Mouse (Mus musculus) MEL (cell line): Measurements from ENCODE around the gene Trap1a. TPM values are rescaled to one million over a fixed set of nuclear protein-coding genes. Genes with fewer than 3 reads are reported as not detected.

ENCODE experiments used
- DNase-seq: peaks from one replicate; pipeline ENCODE4 v3.0.0; 2011; ENCODE audit warnings: low read depth, low spot score
- H3K27ac ChIP-seq: 2 replicates; pipeline ENCODE4 v1.5.1; 2012; ENCODE audit warnings: low read depth, mild to moderate bottlenecking, control low read depth, low read length, moderate library complexity; ENCODE audit not compliant: control insufficient read depth
- H3K27me3 ChIP-seq, 2 experiments: fragments of 150-350 bp in 1 of 2; sonication (generic) in 1 of 2; 2 replicates each; pipeline ENCODE4 v1.6.1; 2012; ENCODE audit warnings: low read length in 2 of 2, mild to moderate bottlenecking in 2 of 2, improper control_type of control experiment in 1 of 2, moderate library complexity in 1 of 2; ENCODE audit not compliant: insufficient read depth in 2 of 2, control insufficient read depth in 1 of 2
- H3K36me3 ChIP-seq, 2 experiments: 2 replicates each; pipeline ENCODE4 v1.6.1; 2012 to 2014; ENCODE audit warnings: low read length in 2 of 2, improper control_type of control experiment in 1 of 2, inconsistent platforms in 1 of 2, mild to moderate bottlenecking in 1 of 2; ENCODE audit not compliant: insufficient read depth in 2 of 2, control insufficient read depth in 1 of 2
- H3K4me1 ChIP-seq, 2 experiments: fragments of 150-350 bp in 1 of 2; sonication (generic) in 1 of 2; 2 replicates each; pipeline ENCODE4 v1.6.1; 2012; ENCODE audit warnings: low read length in 2 of 2, improper control_type of control experiment in 1 of 2, mild to moderate bottlenecking in 1 of 2; ENCODE audit not compliant: insufficient read depth in 2 of 2, control insufficient read depth in 1 of 2
- H3K4me3 ChIP-seq, 2 experiments: fragments of 150-350 bp in 1 of 2; sonication (generic) in 1 of 2; 2 replicates each; pipeline ENCODE4 v1.5.1; 2012; ENCODE audit warnings: low read depth in 2 of 2, low read length in 2 of 2, mild to moderate bottlenecking in 2 of 2, moderate library complexity in 2 of 2, control low read depth in 1 of 2, improper control_type of control experiment in 1 of 2; ENCODE audit not compliant: control insufficient read depth in 1 of 2, insufficient read depth in 1 of 2
- H3K79me2 ChIP-seq: 2 replicates; pipeline ENCODE4 v1.6.1; 2012; ENCODE audit warnings: mild to moderate bottlenecking, low read length, moderate library complexity; ENCODE audit not compliant: control insufficient read depth, poor library complexity, insufficient read depth
- H3K9ac ChIP-seq: 2 replicates; pipeline ENCODE4 v1.6.1; 2012; ENCODE audit warnings: low read depth, mild to moderate bottlenecking, control low read depth, low read length, moderate library complexity; ENCODE audit not compliant: control insufficient read depth, poor library complexity, severe bottlenecking
- H3K9me3 ChIP-seq: fragments of 150-350 bp; sonication (generic); replicated peaks from 2 replicates; pipeline ENCODE4 v1.6.1; 2012; ENCODE audit warnings: mild to moderate bottlenecking, low read length, improper control_type of control experiment, moderate library complexity; ENCODE audit not compliant: insufficient read depth
- BHLHE40 ChIP-seq: IDR thresholded peaks from 2 replicates; pipeline ENCODE4 v1.6.1; 2012; ENCODE audit warnings: low read depth, mild to moderate bottlenecking, inconsistent platforms, low read length, improper control_type of control experiment, borderline replicate concordance
- CHD1 ChIP-seq: IDR thresholded peaks from 2 replicates; pipeline ENCODE4 v1.6.1; 2012; ENCODE audit warnings: low read depth, mild to moderate bottlenecking, inconsistent platforms, low read length, improper control_type of control experiment
- CHD2 ChIP-seq: IDR thresholded peaks from 2 replicates; pipeline ENCODE4 v1.6.1; 2011; ENCODE audit warnings: low read length, improper control_type of control experiment
- CTCF ChIP-seq, 3 experiments: IDR thresholded peaks in 2 of 3; conservative IDR thresholded peaks in 1 of 3; 2 replicates each; pipeline ENCODE4 v1.5.1; 2011 to 2012; ENCODE audit warnings: low read length in 3 of 3, low read depth in 2 of 3, mild to moderate bottlenecking in 2 of 3, improper control_type of control experiment in 1 of 3, inconsistent platforms in 1 of 3, mixed read lengths in 1 of 3, moderate library complexity in 1 of 3; ENCODE audit not compliant: control insufficient read depth in 1 of 3, insufficient read depth in 1 of 3, poor library complexity in 1 of 3, severe bottlenecking in 1 of 3
- E2F4 ChIP-seq: IDR thresholded peaks from 2 replicates; pipeline ENCODE4 v1.6.1; 2011; ENCODE audit warnings: low read depth, low read length, improper control_type of control experiment, borderline replicate concordance
- ELF1 ChIP-seq: IDR thresholded peaks from 2 replicates; pipeline ENCODE4 v1.6.1; 2014; ENCODE audit warnings: low read depth, mild to moderate bottlenecking, inconsistent platforms, low read length, improper control_type of control experiment, moderate library complexity
- EP300 ChIP-seq, 2 experiments: IDR thresholded peaks; 2 replicates each; pipeline ENCODE4 v1.6.1; 2011; ENCODE audit warnings: improper control_type of control experiment in 2 of 2, low read length in 2 of 2, low read depth in 1 of 2, mild to moderate bottlenecking in 1 of 2
- ETS1 ChIP-seq: IDR thresholded peaks from 2 replicates; pipeline ENCODE4 v1.6.1; 2012; ENCODE audit warnings: low read depth, mild to moderate bottlenecking, inconsistent platforms, low read length, improper control_type of control experiment, moderate library complexity
- GATA1 ChIP-seq: IDR thresholded peaks from 2 replicates; pipeline ENCODE4 v1.6.1; 2011; ENCODE audit warnings: low read depth, low read length, improper control_type of control experiment
- HCFC1 ChIP-seq: IDR thresholded peaks from 2 replicates; pipeline ENCODE4 v1.6.1; 2012; ENCODE audit warnings: low read depth, mild to moderate bottlenecking, inconsistent platforms, low read length, improper control_type of control experiment, moderate library complexity
- JUND ChIP-seq: IDR thresholded peaks from 2 replicates; pipeline ENCODE4 v1.6.1; 2011; ENCODE audit warnings: low read depth, mild to moderate bottlenecking, improper control_type of control experiment, low read length
- KAT2A ChIP-seq: conservative IDR thresholded peaks from 2 replicates; pipeline ENCODE4 v1.6.1; 2012; ENCODE audit warnings: low read depth, low read length, improper control_type of control experiment, inconsistent platforms
- MAFK ChIP-seq: IDR thresholded peaks from 2 replicates; pipeline ENCODE4 v1.6.1; 2011; ENCODE audit warnings: low read depth, mild to moderate bottlenecking, low read length, improper control_type of control experiment, borderline replicate concordance
- MAZ ChIP-seq: IDR thresholded peaks from 2 replicates; pipeline ENCODE4 v1.6.1; 2012; ENCODE audit warnings: low read depth, mild to moderate bottlenecking, inconsistent platforms, low read length, improper control_type of control experiment
- MEF2A ChIP-seq: IDR thresholded peaks from 2 replicates; pipeline ENCODE4 v1.6.1; 2014; ENCODE audit warnings: low read depth, mild to moderate bottlenecking, inconsistent platforms, low read length, improper control_type of control experiment; ENCODE audit not compliant: poor library complexity, insufficient replicate concordance, severe bottlenecking; ENCODE audit errors: extremely low read depth
- MXI1 ChIP-seq: IDR thresholded peaks from 2 replicates; pipeline ENCODE4 v1.6.1; 2011; ENCODE audit warnings: mild to moderate bottlenecking, low read depth, low read length, improper control_type of control experiment
- MYB ChIP-seq: IDR thresholded peaks from 2 replicates; pipeline ENCODE4 v1.6.1; 2011; ENCODE audit warnings: mild to moderate bottlenecking, low read depth, low read length, improper control_type of control experiment
- MYC ChIP-seq: IDR thresholded peaks from 2 replicates; pipeline ENCODE4 v1.6.1; 2011; ENCODE audit warnings: low read depth, mild to moderate bottlenecking, low read length, improper control_type of control experiment, moderate library complexity
- NELFE ChIP-seq: IDR thresholded peaks from 2 replicates; pipeline ENCODE4 v1.6.1; 2011; ENCODE audit warnings: low read depth, low read length, improper control_type of control experiment
- NRF1 ChIP-seq: IDR thresholded peaks from 2 replicates; pipeline ENCODE4 v1.6.1; 2014; ENCODE audit warnings: low read depth, mild to moderate bottlenecking, inconsistent platforms, low read length, improper control_type of control experiment, moderate library complexity; ENCODE audit not compliant: poor library complexity, insufficient read depth, severe bottlenecking
- POLR2A ChIP-seq, 2 experiments: IDR thresholded peaks; 2 replicates each; pipeline ENCODE4 v1.6.1; 2011 to 2012; ENCODE audit warnings: low read length in 2 of 2, mild to moderate bottlenecking in 2 of 2, control low read depth in 1 of 2, improper control_type of control experiment in 1 of 2, low read depth in 1 of 2, moderate library complexity in 1 of 2; ENCODE audit not compliant: control insufficient read depth in 1 of 2, insufficient read depth in 1 of 2, poor library complexity in 1 of 2
- POLR2AphosphoS5 ChIP-seq: IDR thresholded peaks from 2 replicates; pipeline ENCODE4 v1.6.1; 2012; ENCODE audit warnings: low read depth, borderline replicate concordance, mild to moderate bottlenecking, inconsistent platforms, low read length, moderate library complexity, mixed read lengths
- SIN3A ChIP-seq: IDR thresholded peaks from 2 replicates; pipeline ENCODE4 v1.6.1; 2012; ENCODE audit warnings: low read length, improper control_type of control experiment, inconsistent platforms
- SMC3 ChIP-seq: IDR thresholded peaks from 2 replicates; pipeline ENCODE4 v1.6.1; 2011; ENCODE audit warnings: low read depth, low read length, improper control_type of control experiment
- TAL1 ChIP-seq: IDR thresholded peaks from 2 replicates; pipeline ENCODE4 v1.6.1; 2012; ENCODE audit warnings: mild to moderate bottlenecking, inconsistent platforms, low read length, moderate library complexity, mixed read lengths
- TBP ChIP-seq: IDR thresholded peaks from 2 replicates; pipeline ENCODE4 v1.8.0; 2011; ENCODE audit warnings: low read depth, low read length, improper control_type of control experiment
- TCF12 ChIP-seq: IDR thresholded peaks from 2 replicates; pipeline ENCODE4 v1.6.1; 2014; ENCODE audit warnings: low read depth, mild to moderate bottlenecking, inconsistent platforms, low read length, improper control_type of control experiment, moderate library complexity
- ZMIZ1 ChIP-seq: IDR thresholded peaks from 2 replicates; pipeline ENCODE4 v1.6.1; 2012; ENCODE audit warnings: low read depth, mild to moderate bottlenecking, inconsistent platforms, low read length, improper control_type of control experiment, moderate library complexity
- ZNF384 ChIP-seq: IDR thresholded peaks from 2 replicates; pipeline ENCODE4 v1.6.1; 2012; ENCODE audit warnings: low read depth, mild to moderate bottlenecking, inconsistent platforms, low read length, improper control_type of control experiment
- polyA plus RNA-seq, 2 experiments: library from polyadenylated mRNA; stranded (reverse) in 1 of 2; unstranded in 1 of 2; fragments of >175 nt in 1 of 2; fragments of >200 nt in 1 of 2; gene quantifications; 2 replicates each; pipeline versions ENCODE4 v1.2.1 to v1.2.4; 2012; ENCODE audit warnings: low replicate concordance in 2 of 2, low read depth in 1 of 2; ENCODE audit not compliant: insufficient read length in 2 of 2, insufficient read depth in 1 of 2, missing spikeins in 1 of 2
- total RNA-seq: library from RNA; depleted of rRNA; stranded (reverse); fragments of 300-350 nt; gene quantifications from 2 replicates; pipeline ENCODE4 v1.2.3, GENCODE M21; 2012

Gene Trap1a
- total and polyA plus RNA-seq, 3 experiments = 383 to 548 TPM; not detected in 1

DNA sequence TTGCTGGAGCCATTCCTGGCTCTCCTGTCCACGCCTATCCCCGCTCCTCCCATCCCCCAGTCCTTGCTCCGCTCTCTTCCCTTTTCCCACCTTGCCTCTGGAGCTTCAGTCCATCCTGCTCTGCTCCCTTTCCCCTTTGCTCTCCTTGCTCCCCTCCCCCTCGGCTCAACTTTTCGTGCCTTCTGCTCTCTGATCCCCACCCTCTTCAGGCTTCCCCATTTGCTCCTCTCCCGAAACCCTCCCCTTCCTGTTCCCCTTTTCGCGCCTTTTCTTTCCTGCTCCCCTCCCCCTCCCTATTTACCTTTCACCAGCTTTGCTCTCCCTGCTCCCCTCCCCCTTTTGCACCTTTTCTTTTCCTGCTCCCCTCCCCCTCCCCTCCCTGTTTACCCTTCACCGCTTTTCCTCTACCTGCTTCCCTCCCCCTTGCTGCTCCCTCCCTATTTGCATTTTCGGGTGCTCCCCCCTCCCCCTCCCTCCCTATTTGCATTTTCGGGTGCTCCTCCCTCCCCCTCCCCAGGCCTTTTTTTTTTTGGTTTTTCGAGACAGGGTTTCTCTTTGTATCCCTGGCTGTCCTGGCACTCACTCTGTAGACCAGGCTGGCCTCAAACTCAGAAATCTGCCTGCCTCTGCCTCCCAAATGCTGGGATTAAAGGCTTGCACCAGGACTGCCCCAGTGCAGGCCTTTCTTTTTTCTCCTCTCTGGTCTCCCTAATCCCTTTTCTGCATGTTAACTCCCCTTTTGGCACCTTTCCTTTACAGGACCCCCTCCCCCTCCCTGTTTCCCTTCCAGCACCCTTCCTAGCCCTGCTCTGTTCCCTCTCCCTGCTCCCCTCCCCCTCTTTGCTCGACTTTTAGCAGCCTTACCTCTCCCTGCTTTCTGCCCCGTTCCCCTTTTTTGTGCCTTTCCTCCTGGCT, 1.3 kb downstream of the Trap1a start:
- Histone ChIP-seq H3K4me1 (peaks cover 3 to 18% of the 10 kb centered on the region in 2 experiments; a peak in 3 of 4 replicates), H3K36me3 (peaks cover 2 to 35% of the 10 kb centered on the region in 2 experiments; a peak in 3 of 4 replicates), H3K4me3 (peak overlapping the region; percentile 86 to 91), H3K27ac (peak overlapping the region; percentile 97), H3K9ac (peak overlapping the region; percentile 80), H3K79me2 (peaks cover 29% of the 10 kb centered on the region), H3K9me3 (no peaks in the 10 kb centered on the region), H3K27me3 (no peaks in the 10 kb centered on the region)
- no peak for TF ChIP-seq MYB
- TF ChIP-seq ELF1 = peak; percentile 43; the same call in 1 of the 2 replicates
- TF ChIP-seq MXI1 = 0 out of 2 replicates have a peak, but pooled peaks have one; percentile 0
- no peak for TF ChIP-seq JUND
- no peak; the same call in 1 of the 2 replicates for TF ChIP-seq KAT2A
- 0 out of 2 replicates have a peak, but pooled peaks have one; percentile 41 for TF ChIP-seq POLR2AphosphoS5
- TF ChIP-seq TBP = peak; percentile 96
- no peak for TF ChIP-seq MYC
- TF ChIP-seq ZNF384 = peak; percentile 91
- 0 out of 2 replicates have a peak, but pooled peaks have one; percentile 73 for TF ChIP-seq CHD1
- peak; percentile 69; the same call in 1 of the 2 replicates for TF ChIP-seq CHD2
- TF ChIP-seq ETS1 = peak; percentile 64
- peak; percentile 79 to 86 for TF ChIP-seq POLR2A (IDR thresholded peaks at IDR 0.05; ENCODE audit: control insufficient read depth in 1 of 2, insufficient read depth in 1 of 2, low read depth in 1 of 2, low read length in 2 of 2, poor library complexity in 1 of 2)
- peak; percentile 65 for TF ChIP-seq HCFC1
- no peak for TF ChIP-seq CTCF (IDR thresholded peaks at IDR 0.05 in 2 of 3, conservative IDR thresholded peaks at IDR 0.05 in 1 of 3; ENCODE audit: control insufficient read depth in 1 of 3, insufficient read depth in 1 of 3, low read depth in 2 of 3, low read length in 3 of 3, poor library complexity in 1 of 3, severe bottlenecking in 1 of 3)
- TF ChIP-seq SIN3A = peak; percentile 66
- no peak for TF ChIP-seq MEF2A
- TF ChIP-seq NELFE = peak; percentile 82
- peak; percentile 95; the same call in 1 of the 2 replicates for TF ChIP-seq E2F4
- peak; percentile 93 for TF ChIP-seq ZMIZ1
- peak; percentile 79 for TF ChIP-seq TCF12
- TF ChIP-seq GATA1 = no peak
- TF ChIP-seq BHLHE40 = 0 out of 2 replicates have a peak, but pooled peaks have one; percentile 19
- no peak for TF ChIP-seq SMC3
- peak; percentile 88 for TF ChIP-seq MAZ
- TF ChIP-seq TAL1 = no peak
- TF ChIP-seq MAFK = no peak
- peak in 1 of 2 experiments; percentile 65; a peak in 2 of 4 replicates for TF ChIP-seq EP300 (IDR thresholded peaks at IDR 0.05; ENCODE audit: low read depth in 1 of 2, low read length in 2 of 2)
- TF ChIP-seq NRF1 = no peak
- peak; percentile 96 for DNase-seq
